Mouse (Mus musculus): Measurements from ENCODE around the gene Lipe. TPM values are rescaled to one million over a fixed set of nuclear protein-coding genes. Genes with fewer than 3 reads are reported as not detected.

Lipe gene
- polyA plus RNA-seq, 2 experiments = 3.5 to 10.4 TPM

- H3K4me1 ChIP-seq (ENCODE audit: control insufficient read depth, insufficient read depth, low read length) = no peaks in the 10 kb centered on the region
- TF ChIP-seq POLR2A (IDR thresholded peaks at IDR 0.05; ENCODE audit: borderline replicate concordance, extremely low read depth, insufficient read depth, insufficient read length) = no peak
- DNase-seq (ENCODE audit: low spot score) (no peak), ATAC-seq (ENCODE audit: low FRiP score, low read depth) (no peak)
- H3K4me2 ChIP-seq (replicated peaks; ENCODE audit: low read depth, low read length, severe bottlenecking) = no peak within 1 kb of the TSS
- no peaks in the 10 kb centered on the region for H3K36me3 ChIP-seq (ENCODE audit: control insufficient read depth, insufficient read depth, low read length)
- no peaks in the 10 kb centered on the region for H3K9me3 ChIP-seq (ENCODE audit: control insufficient read depth, low read length)
- no peak within 1 kb of the TSS for H3K27ac ChIP-seq (replicated peaks; ENCODE audit: low read depth, low read length)
- H3K27me3 ChIP-seq (ENCODE audit: control insufficient read depth, insufficient read depth, low read length) = no peaks in the 10 kb centered on the region
- H3K9ac ChIP-seq (ENCODE audit: low read depth, low read length, severe bottlenecking) = no peak within 1 kb of the TSS
- no peak within 1 kb of the TSS for H3K4me3 ChIP-seq (replicated peaks; ENCODE audit: low read length)
- 47% methylated on average over 7 of the region's 7 CpGs for WGBS
Observed at GRCm38 (mm10) chr7:25412833-25413441, 14.4 kb upstream of the Lipe start, which contains the start of gene Cxcl17. Cxcl17 (minus strand) TSS chr7:25412886.

- no peak overlapping the region for H3K9ac ChIP-seq (ENCODE audit: low read depth, low read length, severe bottlenecking)
- 86% methylated on average over 3 of the region's 3 CpGs for WGBS
- no peak overlapping the region for H3K4me2 ChIP-seq (replicated peaks; ENCODE audit: low read depth, low read length, severe bottlenecking)
- TF ChIP-seq POLR2A (IDR thresholded peaks at IDR 0.05; ENCODE audit: borderline replicate concordance, extremely low read depth, insufficient read depth, insufficient read length) = no peak
- H3K9me3 ChIP-seq (ENCODE audit: control insufficient read depth, low read length) = no peaks in the 10 kb centered on the region
- H3K4me3 ChIP-seq (replicated peaks; ENCODE audit: low read length) = no peak overlapping the region
- no peaks in the 10 kb centered on the region for H3K27me3 ChIP-seq (ENCODE audit: control insufficient read depth, insufficient read depth, low read length)
- H3K27ac ChIP-seq (replicated peaks; ENCODE audit: low read depth, low read length) = no peak overlapping the region
- H3K36me3 ChIP-seq (ENCODE audit: control insufficient read depth, insufficient read depth, low read length) = no peaks in the 10 kb centered on the region
- no peaks in the 10 kb centered on the region for H3K4me1 ChIP-seq (ENCODE audit: control insufficient read depth, insufficient read depth, low read length)
- no peak for DNase-seq (ENCODE audit: low spot score)
- no peak for ATAC-seq (ENCODE audit: low FRiP score, low read depth)
Observed at GRCm38 (mm10) chr7:25411861-25412260, 13.4 kb upstream of the Lipe start.

- H3K27me3 ChIP-seq (ENCODE audit: control insufficient read depth, insufficient read depth, low read length) = no peaks in the 10 kb centered on the region
- H3K4me3 ChIP-seq (replicated peaks; ENCODE audit: low read length) = no peak overlapping the region
- no peak overlapping the region for H3K9ac ChIP-seq (ENCODE audit: low read depth, low read length, severe bottlenecking)
- DNase-seq (ENCODE audit: low spot score) (no peak), ATAC-seq (ENCODE audit: low FRiP score, low read depth) (no peak)
- no peak overlapping the region for H3K4me2 ChIP-seq (replicated peaks; ENCODE audit: low read depth, low read length, severe bottlenecking)
- H3K36me3 ChIP-seq (ENCODE audit: control insufficient read depth, insufficient read depth, low read length) = no peaks in the 10 kb centered on the region
- no peak for TF ChIP-seq POLR2A (IDR thresholded peaks at IDR 0.05; ENCODE audit: borderline replicate concordance, extremely low read depth, insufficient read depth, insufficient read length)
- H3K4me1 ChIP-seq (ENCODE audit: control insufficient read depth, insufficient read depth, low read length) = no peaks in the 10 kb centered on the region
- 81% methylated on average over 1 of the region's 1 CpGs for WGBS
- H3K27ac ChIP-seq (replicated peaks; ENCODE audit: low read depth, low read length) = no peak overlapping the region
- H3K9me3 ChIP-seq (ENCODE audit: control insufficient read depth, low read length) = no peaks in the 10 kb centered on the region
Observed at GRCm38 (mm10) chr7:25410969-25411615, 12.6 kb upstream of the Lipe start.

- ATAC-seq (ENCODE audit: low FRiP score, low read depth) (no peak), DNase-seq (ENCODE audit: low spot score) (no peak)
- Histone ChIP-seq H3K27ac (replicated peaks; ENCODE audit: low read depth, low read length) (no peak overlapping the region), H3K36me3 (ENCODE audit: control insufficient read depth, insufficient read depth, low read length) (no peaks in the 10 kb centered on the region), H3K9me3 (ENCODE audit: control insufficient read depth, low read length) (no peaks in the 10 kb centered on the region), H3K4me1 (ENCODE audit: control insufficient read depth, insufficient read depth, low read length) (no peaks in the 10 kb centered on the region), H3K9ac (ENCODE audit: low read depth, low read length, severe bottlenecking) (no peak overlapping the region), H3K4me2 (replicated peaks; ENCODE audit: low read depth, low read length, severe bottlenecking) (no peak overlapping the region), H3K27me3 (ENCODE audit: control insufficient read depth, insufficient read depth, low read length) (no peaks in the 10 kb centered on the region), H3K4me3 (replicated peaks; ENCODE audit: low read length) (no peak overlapping the region)
- 35% methylated on average over 4 of the region's 4 CpGs for WGBS
- no peak for TF ChIP-seq POLR2A (IDR thresholded peaks at IDR 0.05; ENCODE audit: borderline replicate concordance, extremely low read depth, insufficient read depth, insufficient read length)
Observed at GRCm38 (mm10) chr7:25409114-25409760, 10.7 kb upstream of the Lipe start.

- no peaks in the 10 kb centered on the region for H3K27me3 ChIP-seq (ENCODE audit: control insufficient read depth, insufficient read depth, low read length)
- no peak for ATAC-seq (ENCODE audit: low FRiP score, low read depth)
- no peak overlapping the region for H3K9ac ChIP-seq (ENCODE audit: low read depth, low read length, severe bottlenecking)
- DNase-seq (ENCODE audit: low spot score) = no peak
- no peak overlapping the region for H3K4me3 ChIP-seq (replicated peaks; ENCODE audit: low read length)
- H3K4me1 ChIP-seq (ENCODE audit: control insufficient read depth, insufficient read depth, low read length) = peaks cover 13% of the 10 kb centered on the region; the same call in 1 of the 2 replicates
- no peak overlapping the region for H3K4me2 ChIP-seq (replicated peaks; ENCODE audit: low read depth, low read length, severe bottlenecking)
- H3K36me3 ChIP-seq (ENCODE audit: control insufficient read depth, insufficient read depth, low read length) = no peaks in the 10 kb centered on the region
- 87% methylated on average over 7 of the region's 7 CpGs for WGBS
- no peaks in the 10 kb centered on the region for H3K9me3 ChIP-seq (ENCODE audit: control insufficient read depth, low read length)
- no peak for TF ChIP-seq POLR2A (IDR thresholded peaks at IDR 0.05; ENCODE audit: borderline replicate concordance, extremely low read depth, insufficient read depth, insufficient read length)
- no peak overlapping the region for H3K27ac ChIP-seq (replicated peaks; ENCODE audit: low read depth, low read length)
Observed at GRCm38 (mm10) chr7:25406468-25406867, 8.0 kb upstream of the Lipe start.

Measured in limb, embryonic 14.5 days (tissue).